Mouse (Mus musculus) heart, adult 2 months (tissue): Measurements from ENCODE around the gene Adad2.

Experiments used
- CTCF ChIP-seq: fragments of 200-600 bp; IDR thresholded peaks from 2 replicates; pipeline ENCODE4 v1.8.1; 2022; ENCODE audit warnings: antibody characterized with exemption, mild to moderate bottlenecking, moderate library complexity
- EP300 ChIP-seq: fragments of 200-500 bp; IDR thresholded peaks from 2 replicates; pipeline ENCODE4 v1.6.1; 2011; ENCODE audit warnings: low read depth, low read length, control low read depth; ENCODE audit not compliant: insufficient read depth
- POLR2A ChIP-seq: fragments of 200-500 bp; IDR thresholded peaks from 2 replicates; pipeline ENCODE4 v1.6.1; 2011; ENCODE audit warnings: mild to moderate bottlenecking, low read depth, low read length, control low read depth; ENCODE audit not compliant: insufficient read depth

DNA sequence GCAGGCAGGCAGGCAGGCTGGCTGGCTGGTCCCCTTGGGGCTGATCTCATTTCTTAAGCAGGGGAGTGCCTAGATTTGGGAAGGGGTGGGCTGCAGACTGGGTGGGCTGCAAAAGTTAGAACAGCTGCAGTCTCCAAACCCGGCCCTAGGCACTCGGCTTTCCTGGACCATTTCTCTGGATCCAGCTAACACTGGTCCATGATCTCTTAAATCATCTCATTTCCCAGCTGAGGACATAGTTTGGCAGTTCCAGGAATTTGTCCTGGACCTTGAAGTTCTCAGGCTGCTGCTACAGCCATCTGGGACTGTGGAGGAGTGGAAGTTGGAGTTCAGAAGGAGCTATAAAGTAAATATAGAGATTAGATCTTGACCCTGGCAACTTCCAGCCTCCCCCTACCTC lies 38.8 kb downstream of the Adad2 start:
- no peak for TF ChIP-seq EP300
- no peak for TF ChIP-seq CTCF
- no peak for TF ChIP-seq POLR2A
